ENCODE assay signal across 27 mouse cellular contexts in genomic region chr4:40227131-40227530, GRCm38 (mm10).
"Had no signal": no experiment of that assay in that cellular context is flagged by ENCODE, and none has a peak within 500 bp of the region (broad histone marks: within the 10 kb centered on the region; RNA-seq: fewer than 3 reads in every experiment).

No protein-coding gene starts in this region.

- ATAC-seq: hindbrain, embryonic 16.5 days; inflammation-experienced regulatory T-cells, adult 6 months; intestine, embryonic 15.5 days; intestine, postnatal 0 days; liver, embryonic 12.5 days had no signal

- H3K9ac ChIP-seq: heart, embryonic 13.5 days; heart, embryonic 15.5 days; hindbrain, embryonic 12.5 days; hindbrain, embryonic 14.5 days; intestine, embryonic 15.5 days; limb, embryonic 13.5 days; limb, embryonic 15.5 days; liver, embryonic 12.5 days; liver, embryonic 14.5 days had no signal

- H3K4me3 ChIP-seq: gastrocnemius, adult 2 months; heart, adult 2 months; heart, embryonic 13.5 days; heart, embryonic 15.5 days; hindbrain, embryonic 10.5 days; hindbrain, embryonic 12.5 days; intestine, embryonic 15.5 days; limb, embryonic 13.5 days; limb, embryonic 15.5 days; liver, embryonic 12.5 days had no signal

- H3K4me1 ChIP-seq: heart, embryonic 13.5 days; heart, embryonic 15.5 days; hindbrain, embryonic 10.5 days; hindbrain, embryonic 12.5 days; intestine, embryonic 15.5 days; limb, embryonic 13.5 days; limb, embryonic 15.5 days; liver, embryonic 12.5 days had no signal

- H3K9me3 ChIP-seq: heart, embryonic 13.5 days; heart, embryonic 15.5 days; hindbrain, embryonic 10.5 days; hindbrain, embryonic 12.5 days; intestine, embryonic 15.5 days; limb, embryonic 13.5 days; limb, embryonic 15.5 days; liver, embryonic 12.5 days had no signal

- DNase-seq: gastrocnemius, adult 2 months; gastrocnemius, postnatal 10 days; gastrocnemius, postnatal 25 days; heart, adult 2 months; heart, postnatal 14 days; heart, postnatal 4 days; kidney, adult 18-20 months; kidney, adult 8-10 months; kidney, postnatal 14 days; kidney, postnatal 36 days; layer of hippocampus, adult 9-11 months; layer of hippocampus, postnatal 36 days; left cerebral cortex, postnatal 4 days had no signal

- H3K36me3 ChIP-seq: hindbrain, embryonic 10.5 days; hindbrain, embryonic 12.5 days; intestine, embryonic 15.5 days; liver, embryonic 12.5 days had no signal

- H3K27ac ChIP-seq: gastrocnemius, adult 2 months; heart, adult 2 months; heart, embryonic 13.5 days; heart, embryonic 15.5 days; hindbrain, embryonic 10.5 days; hindbrain, embryonic 12.5 days; hindbrain, embryonic 14.5 days; intestine, embryonic 15.5 days; limb, embryonic 13.5 days; limb, embryonic 15.5 days; liver, embryonic 12.5 days; liver, embryonic 14.5 days had no signal

- H3K27me3 ChIP-seq: heart, embryonic 15.5 days; hindbrain, embryonic 12.5 days; intestine, embryonic 15.5 days; limb, embryonic 15.5 days had no signal

- H3K4me2 ChIP-seq: heart, embryonic 11.5 days; heart, embryonic 13.5 days; heart, embryonic 15.5 days; hindbrain, embryonic 12.5 days; hindbrain, embryonic 14.5 days; intestine, embryonic 15.5 days; limb, embryonic 13.5 days; limb, embryonic 15.5 days; liver, embryonic 12.5 days had no signal
